Mouse (Mus musculus) splenic B cell, adult 2 months (primary cell): ENCODE results near the gene Eif4g3.

ENCODE experiments used
- DNase-seq: peaks from one replicate; pipeline ENCODE4 v3.0.0-alpha.2; 2011; ENCODE audit warnings: low read depth, low spot score
- H3K27me3 ChIP-seq: 2 replicates; pipeline ENCODE4 v1.6.1; 2012; ENCODE audit warnings: mild to moderate bottlenecking, low read length, moderate library complexity, mixed read lengths; ENCODE audit not compliant: control insufficient read depth, poor library complexity, insufficient read depth, severe bottlenecking
- H3K36me3 ChIP-seq: 2 replicates; pipeline ENCODE4 v1.6.1; 2012; ENCODE audit warnings: mild to moderate bottlenecking, low read length, moderate library complexity, mixed read lengths; ENCODE audit not compliant: control insufficient read depth, poor library complexity, insufficient read depth, severe bottlenecking

Eif4g3 gene

DNA sequence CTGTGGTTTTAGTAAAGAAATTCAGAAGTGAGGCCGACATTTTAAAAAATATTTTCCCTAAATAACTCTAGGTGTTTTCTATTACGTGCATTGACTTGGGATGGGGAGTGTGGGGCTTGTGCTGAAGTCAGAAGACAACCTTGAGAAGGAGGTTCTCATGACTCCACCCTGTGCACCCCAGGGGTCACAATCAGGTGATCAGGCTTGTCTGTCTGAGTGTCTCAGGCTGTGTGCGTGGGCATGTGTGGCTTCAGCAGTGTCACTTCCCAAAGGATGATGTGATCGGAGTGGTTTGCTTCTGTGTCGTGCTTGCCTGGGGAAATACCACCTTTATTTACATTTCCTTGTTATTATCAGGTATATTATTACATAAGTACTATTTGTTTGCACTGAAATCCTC, 226.5 kb downstream of the Eif4g3 start:
- H3K27me3 ChIP-seq, result no peaks in the 10 kb centered on the region
- DNase-seq, result no peak
- H3K36me3 ChIP-seq, result peaks cover 10% of the 10 kb centered on the region; the same call in 1 of the 2 replicates

DNA sequence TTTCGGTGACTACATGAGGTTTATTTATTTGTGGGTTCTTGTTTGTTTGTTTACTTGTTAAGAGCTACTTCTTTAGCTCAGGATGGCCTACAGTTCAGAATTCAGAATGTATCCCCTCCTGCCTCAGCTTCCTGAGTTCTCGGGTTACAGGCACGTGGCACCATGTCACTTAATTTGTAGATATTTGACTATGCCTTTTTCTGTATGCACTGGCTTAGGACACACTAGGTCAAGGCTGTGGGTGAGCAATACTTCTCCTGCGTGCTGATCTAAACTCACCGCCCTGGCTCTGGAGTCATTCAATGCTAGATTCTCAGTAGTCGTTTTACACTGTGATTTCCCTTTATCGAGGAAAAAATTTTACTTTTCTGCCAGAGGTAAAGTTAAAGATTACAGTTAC, 227.9 kb downstream of the Eif4g3 start:
- no peak for DNase-seq
- H3K27me3 ChIP-seq, result no peaks in the 10 kb centered on the region
- H3K36me3 ChIP-seq, result peaks cover 12% of the 10 kb centered on the region; the same call in 1 of the 2 replicates

DNA sequence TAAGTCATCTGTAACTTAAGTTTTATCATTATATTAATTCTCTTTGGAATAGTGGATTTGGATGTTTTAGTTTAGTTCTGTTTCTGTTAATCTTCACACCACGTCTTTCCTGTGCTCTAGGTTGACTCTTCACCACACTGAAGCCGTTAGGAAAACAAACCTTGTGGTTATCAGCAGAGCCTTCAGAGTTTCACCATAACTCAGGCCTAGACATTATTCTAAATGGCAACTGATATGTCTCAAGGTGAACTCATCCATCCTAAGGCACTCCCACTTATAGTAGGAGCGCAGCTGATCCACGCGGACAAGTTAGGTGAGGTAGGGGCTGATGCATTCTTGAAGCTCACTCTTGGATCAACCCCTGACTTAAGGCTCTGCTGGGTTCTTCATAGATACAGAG, 228.6 kb downstream of the Eif4g3 start:
- Histone ChIP-seq H3K27me3 (no peaks in the 10 kb centered on the region), H3K36me3 (peaks cover 15% of the 10 kb centered on the region; the same call in 1 of the 2 replicates)
- DNase-seq, result no peak

DNA sequence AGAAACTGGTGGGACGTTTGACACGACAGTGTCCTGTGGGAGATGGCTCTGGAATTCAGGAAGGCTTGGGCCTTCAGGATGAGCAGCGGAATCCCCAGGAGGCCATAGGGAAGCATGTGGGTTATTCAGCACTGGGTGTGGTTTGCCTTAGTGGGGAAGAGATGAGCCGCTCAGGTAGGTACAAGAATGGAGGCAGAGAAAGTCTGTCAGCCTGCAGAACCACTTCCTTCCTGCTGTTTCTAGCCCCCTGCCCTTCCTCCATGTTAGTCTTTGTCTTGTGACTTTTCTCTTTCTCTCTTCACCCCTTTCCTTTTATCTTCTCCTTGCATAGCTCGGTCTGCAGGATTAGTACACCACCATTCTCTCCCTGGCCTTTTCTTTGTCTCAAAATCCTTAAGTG, 229.6 kb downstream of the Eif4g3 start:
- H3K36me3 ChIP-seq, result peaks cover 21% of the 10 kb centered on the region
- DNase-seq, result no peak
- H3K27me3 ChIP-seq, result no peaks in the 10 kb centered on the region

DNA sequence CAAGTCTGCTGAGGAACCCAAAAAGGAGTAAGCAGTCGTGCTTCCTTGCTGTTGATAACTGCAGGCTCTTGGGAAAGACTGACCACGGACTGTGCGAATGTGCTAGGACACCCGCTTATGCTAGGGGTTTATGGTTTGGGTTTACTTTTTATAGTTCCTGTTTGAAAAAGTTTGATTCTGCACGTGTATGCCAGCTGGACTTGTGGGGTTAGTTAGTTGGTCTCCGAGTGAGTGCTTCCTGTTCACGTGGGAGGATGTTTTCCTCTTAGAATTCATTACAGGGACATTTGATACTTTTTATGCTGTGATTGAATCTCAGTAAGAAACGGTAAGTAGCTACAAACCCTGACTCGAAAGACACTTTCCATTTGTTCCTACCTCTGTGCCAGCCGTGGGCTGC, 230.8 kb downstream of the Eif4g3 start:
- Histone ChIP-seq H3K27me3 (no peaks in the 10 kb centered on the region), H3K36me3 (peaks cover 27% of the 10 kb centered on the region)
- no peak for DNase-seq

DNA sequence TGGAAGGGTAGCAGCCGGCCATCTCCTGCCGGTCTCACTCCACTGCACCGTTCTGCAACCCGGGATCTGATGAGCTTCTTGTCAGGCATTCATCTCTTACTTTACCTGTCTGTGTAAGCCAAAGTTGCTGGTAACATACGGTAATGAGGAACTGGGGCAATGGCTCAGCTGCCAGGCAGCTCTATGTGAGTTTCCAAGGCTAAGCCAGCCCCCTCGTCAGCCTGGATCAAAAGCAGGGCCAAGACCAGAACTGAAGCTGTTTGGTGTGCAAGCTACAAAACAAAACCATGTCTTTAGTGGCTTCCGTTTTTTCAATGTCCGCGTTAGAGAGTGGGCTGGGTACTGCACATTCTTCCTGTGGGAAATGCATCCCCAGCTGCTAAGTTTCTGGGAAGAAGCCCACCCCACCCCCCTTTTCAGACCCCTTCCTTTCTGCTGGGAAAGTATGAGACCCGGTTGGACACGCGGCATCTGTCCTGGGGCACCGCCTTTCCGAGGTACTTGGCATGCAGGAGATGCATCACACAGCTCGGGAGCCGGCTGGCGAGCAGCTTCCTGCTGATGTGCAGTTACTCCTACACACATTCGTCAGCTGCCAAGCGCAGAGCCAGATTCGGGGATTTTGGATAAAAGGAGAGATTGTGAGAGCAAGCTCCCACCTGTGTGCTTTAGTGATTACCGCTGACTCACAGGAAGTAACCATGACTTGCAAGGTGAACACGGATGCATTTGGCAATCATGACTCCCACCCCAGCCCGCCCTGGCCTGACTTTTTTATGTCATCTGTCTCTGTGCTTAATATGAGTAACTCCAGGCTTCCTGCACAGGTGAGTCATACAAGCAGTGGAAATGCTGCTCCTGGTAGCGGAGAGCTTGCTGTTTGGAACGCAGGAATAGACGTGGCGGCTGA, 254.2 kb downstream of the Eif4g3 start:
- peaks cover 14% of the 10 kb centered on the region; the same call in 1 of the 2 replicates for H3K36me3 ChIP-seq
- DNase-seq, result no peak
- H3K27me3 ChIP-seq, result no peaks in the 10 kb centered on the region

DNA sequence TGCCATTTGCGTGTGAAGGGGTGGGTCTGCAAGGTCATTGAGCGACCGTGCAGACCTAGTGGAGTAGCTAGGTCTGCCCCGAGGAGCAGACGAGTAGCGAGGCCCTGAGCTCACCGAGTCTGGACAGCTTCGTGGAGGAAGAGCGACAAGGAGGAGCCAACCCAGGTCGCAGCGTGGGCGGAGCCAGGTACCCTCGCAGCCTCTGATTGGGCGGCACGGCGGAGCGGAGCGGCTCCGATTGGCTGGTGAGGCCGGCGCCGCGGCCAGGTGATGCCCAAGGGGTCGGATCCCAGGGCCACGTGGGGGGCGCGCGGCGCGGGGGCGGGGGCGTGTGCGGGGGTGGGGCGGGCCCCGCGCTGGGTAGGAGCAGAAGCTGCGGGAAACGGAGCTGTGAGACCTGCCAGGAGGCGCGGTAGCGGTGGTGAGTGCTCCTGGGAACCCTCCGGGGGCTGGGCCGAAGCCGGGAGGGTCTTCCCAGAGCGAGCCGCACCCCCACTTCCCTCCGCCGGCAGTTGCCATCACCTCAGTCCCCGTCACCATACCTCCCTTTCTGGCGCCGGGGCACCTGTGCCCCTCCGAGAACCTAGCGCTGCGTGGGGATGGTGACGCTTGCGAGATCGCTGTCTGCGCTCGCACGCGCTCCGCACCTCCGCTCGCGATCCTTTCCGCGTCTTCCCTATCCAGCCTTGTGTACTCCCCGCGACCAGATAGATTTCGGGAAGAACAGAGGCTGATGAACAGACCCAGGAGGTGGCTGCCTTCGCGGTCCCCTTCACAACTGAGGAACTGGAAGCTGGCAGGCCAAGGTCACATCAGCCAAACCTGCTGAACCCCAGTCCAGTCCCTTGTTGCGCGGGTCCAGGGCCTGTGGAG, 257.5 kb downstream of the Eif4g3 start, which contains the start of the genes Sh2d5 and Kif17:
TSS of gene Sh2d5 (plus strand) at position 316 of the 873 bp plus-strand sequence.
TSS of gene Kif17 (plus strand) at position 348 of the 873 bp plus-strand sequence.
- DNase-seq, result peak; percentile 89
- Histone ChIP-seq H3K27me3 (no peaks in the 10 kb centered on the region), H3K36me3 (no peaks in the 10 kb centered on the region)

DNA sequence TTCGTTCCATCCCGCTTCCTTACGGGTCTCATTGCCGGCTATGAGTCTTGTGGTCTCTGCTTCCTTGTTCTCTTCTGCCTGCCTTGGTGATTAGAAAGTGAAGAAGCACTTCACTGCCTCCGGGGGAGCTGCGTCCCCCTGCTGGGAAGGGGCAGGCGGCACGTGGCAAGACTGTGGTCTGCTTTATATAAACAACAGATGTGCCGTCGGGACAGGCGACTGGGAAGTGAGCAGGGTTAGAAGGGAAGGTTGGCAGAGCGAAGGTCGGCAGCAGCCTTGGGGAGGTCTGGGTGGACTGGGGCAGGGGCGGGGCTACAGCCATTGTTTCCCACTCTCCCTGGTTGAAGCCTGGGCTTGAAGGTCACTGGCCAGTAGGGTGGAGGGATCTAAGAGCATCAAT, 259.0 kb downstream of the Eif4g3 start:
- Histone ChIP-seq H3K36me3 (no peaks in the 10 kb centered on the region), H3K27me3 (no peaks in the 10 kb centered on the region)
- DNase-seq, result peak; percentile 39

DNA sequence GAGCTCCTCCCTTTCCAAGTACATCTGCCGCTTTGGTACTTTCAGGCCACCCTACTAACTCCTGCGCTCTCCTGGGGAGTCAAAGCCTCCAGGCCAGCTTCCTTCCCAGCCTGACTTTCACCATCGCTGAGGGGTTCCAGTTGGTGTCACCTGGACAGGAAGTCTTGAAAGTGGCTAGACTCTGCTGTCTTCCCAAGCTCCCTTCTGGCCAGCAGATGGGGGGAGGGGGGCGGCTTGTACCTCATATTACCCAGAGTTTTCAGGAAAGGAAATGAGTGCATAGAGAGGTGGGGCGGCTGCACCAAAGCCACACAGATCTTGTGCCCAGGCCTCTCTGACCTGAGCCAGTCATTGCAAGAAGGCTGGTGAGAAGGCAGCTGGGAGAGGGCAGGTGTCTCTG, 259.4 kb downstream of the Eif4g3 start:
- no peaks in the 10 kb centered on the region for H3K36me3 ChIP-seq
- no peaks in the 10 kb centered on the region for H3K27me3 ChIP-seq
- no peak for DNase-seq

DNA sequence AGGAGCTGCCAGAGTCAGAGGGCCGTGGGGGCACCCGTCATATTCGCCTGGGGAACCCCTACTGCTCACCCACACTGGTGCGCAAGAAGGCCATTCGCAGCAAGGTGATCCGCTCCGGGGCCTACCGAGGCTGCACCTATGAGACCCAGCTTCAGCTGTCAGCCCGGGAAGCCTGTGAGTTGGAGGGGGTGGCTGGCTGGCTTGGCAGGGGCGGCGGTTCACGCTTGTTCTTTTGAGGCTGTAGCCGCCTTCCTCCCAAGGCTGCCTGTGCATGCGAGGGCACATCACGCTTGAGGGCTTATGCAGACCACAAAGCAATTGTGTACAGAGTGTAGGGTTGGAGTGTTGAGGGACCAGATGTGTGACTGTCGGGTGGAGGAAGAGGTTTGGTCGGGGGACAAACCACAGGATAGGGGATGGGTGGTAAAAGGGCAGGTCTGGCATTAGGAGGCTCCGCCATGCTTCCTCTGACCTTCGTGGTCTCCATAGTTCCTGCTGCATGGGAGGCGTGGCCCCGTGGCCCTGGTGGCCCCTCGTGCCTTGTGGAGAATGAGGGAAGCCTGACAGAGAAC, 264.4 kb downstream of the Eif4g3 start:
- Histone ChIP-seq H3K36me3 (no peaks in the 10 kb centered on the region), H3K27me3 (no peaks in the 10 kb centered on the region)
- peak; percentile 20 for DNase-seq
